Mouse (Mus musculus) olfactory bulb, adult 2 months (tissue): Measurements from ENCODE around the gene Galnt6. TPM values are rescaled to one million over a fixed set of nuclear protein-coding genes. Genes with fewer than 3 reads are reported as not detected.

Source experiments
- H3K27ac ChIP-seq: fragments of 200-500 bp; 2 replicates; pipeline ENCODE4 v1.5.1; 2012; ENCODE audit warnings: low read depth, low read length; ENCODE audit not compliant: insufficient read depth
- H3K4me1 ChIP-seq: fragments of 200-500 bp; 2 replicates; pipeline ENCODE4 v1.6.1; 2012; ENCODE audit warnings: low read length; ENCODE audit not compliant: control insufficient read depth, insufficient read depth
- H3K4me3 ChIP-seq: fragments of 200-500 bp; 2 replicates; pipeline ENCODE4 v1.5.1; 2012; ENCODE audit warnings: mild to moderate bottlenecking, low read depth, low read length, moderate library complexity; ENCODE audit not compliant: insufficient read depth
- CTCF ChIP-seq: fragments of 200-500 bp; IDR thresholded peaks from 2 replicates; pipeline ENCODE4 v1.5.1; 2012; ENCODE audit warnings: low read depth, mild to moderate bottlenecking, low read length, moderate library complexity; ENCODE audit not compliant: insufficient read depth
- POLR2A ChIP-seq: fragments of 200-500 bp; IDR thresholded peaks from 2 replicates; pipeline ENCODE4 v1.6.1; 2012; ENCODE audit warnings: mild to moderate bottlenecking, low read depth, low read length, moderate library complexity; ENCODE audit not compliant: insufficient read depth
- WGBS: fragments of 180-500 bp; shearing (Covaris S2); methylation state at CpG from one replicate; pipeline ENCODE4 v1.1.7; 2018; 5-methylcytosine and 5-hydroxymethylcytosine counted together
- polyA plus RNA-seq: library from polyadenylated mRNA; stranded (reverse); fragments of >200 nt; gene quantifications from 2 replicates; pipeline ENCODE4 v1.2.4, GENCODE M21; 2012; ENCODE audit warnings: low replicate concordance; ENCODE audit not compliant: missing spikeins, insufficient read depth, insufficient read length

The Galnt6 gene
- polyA plus RNA-seq, 1 experiment, result not detected

DNA sequence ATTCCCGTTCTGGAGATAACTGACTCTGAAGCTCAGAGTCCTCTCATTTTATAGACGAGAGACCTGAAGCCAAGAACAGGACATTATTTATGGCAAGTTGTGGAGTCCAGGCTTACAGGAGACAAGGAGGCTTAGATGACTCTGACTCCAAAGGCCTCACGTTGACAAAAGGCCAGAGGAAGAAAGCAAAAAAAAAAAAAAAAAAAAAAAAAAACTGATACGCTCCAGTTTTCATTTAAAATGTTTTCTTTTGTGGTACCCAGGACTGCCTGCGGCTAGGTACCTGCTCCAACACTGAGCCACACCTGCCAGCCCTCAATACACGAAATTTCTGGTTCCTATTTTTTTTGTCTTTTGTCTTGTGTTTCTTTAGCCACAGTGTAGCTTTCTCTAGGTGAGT, 61.8 kb downstream of the Galnt6 start:
- 83% methylated on average over 6 of the region's 6 CpGs for WGBS
- TF ChIP-seq CTCF, result no peak
- no peak for TF ChIP-seq POLR2A
- Histone ChIP-seq H3K4me3 (no peak overlapping the region), H3K4me1 (peaks cover 5% of the 10 kb centered on the region; the same call in 1 of the 2 replicates), H3K27ac (no peak overlapping the region)

DNA sequence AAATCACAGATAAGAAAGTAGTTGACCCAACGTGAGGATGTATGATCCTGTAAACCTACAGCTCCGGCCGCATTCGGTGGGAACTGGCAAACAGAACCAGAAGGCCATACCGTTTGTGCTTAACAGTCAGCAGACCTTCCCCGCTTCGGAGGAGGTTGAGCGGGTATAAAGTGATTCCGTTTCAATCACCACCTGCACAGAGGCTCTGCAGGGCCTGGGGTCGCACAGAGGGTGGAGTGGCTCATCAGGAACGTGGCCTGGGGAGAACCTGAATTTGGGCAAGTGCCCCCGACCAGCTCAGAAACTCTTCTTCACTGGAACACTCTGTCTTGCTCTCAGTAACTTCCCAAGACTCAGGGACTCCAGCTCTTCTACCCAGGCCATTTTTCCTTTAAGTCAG, 62.3 kb downstream of the Galnt6 start:
- Histone ChIP-seq H3K4me1 (peaks cover 5% of the 10 kb centered on the region; the same call in 1 of the 2 replicates), H3K27ac (no peak overlapping the region), H3K4me3 (no peak overlapping the region; the same call in 1 of the 2 replicates)
- TF ChIP-seq POLR2A (no peak), CTCF (no peak)
- 67% methylated on average over 12 of the region's 12 CpGs for WGBS

DNA sequence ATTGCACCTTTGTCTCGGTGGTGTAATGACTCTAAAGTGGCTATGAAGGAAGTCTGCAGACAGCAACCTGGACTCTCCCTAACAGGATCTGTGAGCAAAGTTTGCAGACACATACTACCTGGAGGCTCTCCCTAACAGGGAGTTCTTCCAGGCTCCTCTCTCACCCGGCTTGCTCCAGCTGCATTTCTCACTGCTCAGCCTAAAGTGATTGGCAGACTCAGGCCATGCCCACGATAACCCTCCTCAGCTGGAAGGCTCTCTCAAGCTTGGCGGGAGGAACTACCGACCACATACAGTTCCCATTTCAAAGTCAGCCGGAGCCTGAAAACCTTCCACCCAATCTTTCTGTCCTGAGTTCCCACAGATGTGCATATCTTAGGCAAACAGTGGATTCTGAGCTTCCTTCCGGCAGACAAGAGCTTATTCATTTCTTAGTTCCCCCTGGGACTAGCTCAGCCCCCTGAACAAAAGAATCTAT, 62.9 kb downstream of the Galnt6 start:
- 15% methylated on average over 7 of the region's 7 CpGs for WGBS
- Histone ChIP-seq H3K27ac (no peak overlapping the region), H3K4me3 (no peak overlapping the region), H3K4me1 (peaks cover 5% of the 10 kb centered on the region; the same call in 1 of the 2 replicates)
- TF ChIP-seq POLR2A (no peak), CTCF (no peak)

DNA sequence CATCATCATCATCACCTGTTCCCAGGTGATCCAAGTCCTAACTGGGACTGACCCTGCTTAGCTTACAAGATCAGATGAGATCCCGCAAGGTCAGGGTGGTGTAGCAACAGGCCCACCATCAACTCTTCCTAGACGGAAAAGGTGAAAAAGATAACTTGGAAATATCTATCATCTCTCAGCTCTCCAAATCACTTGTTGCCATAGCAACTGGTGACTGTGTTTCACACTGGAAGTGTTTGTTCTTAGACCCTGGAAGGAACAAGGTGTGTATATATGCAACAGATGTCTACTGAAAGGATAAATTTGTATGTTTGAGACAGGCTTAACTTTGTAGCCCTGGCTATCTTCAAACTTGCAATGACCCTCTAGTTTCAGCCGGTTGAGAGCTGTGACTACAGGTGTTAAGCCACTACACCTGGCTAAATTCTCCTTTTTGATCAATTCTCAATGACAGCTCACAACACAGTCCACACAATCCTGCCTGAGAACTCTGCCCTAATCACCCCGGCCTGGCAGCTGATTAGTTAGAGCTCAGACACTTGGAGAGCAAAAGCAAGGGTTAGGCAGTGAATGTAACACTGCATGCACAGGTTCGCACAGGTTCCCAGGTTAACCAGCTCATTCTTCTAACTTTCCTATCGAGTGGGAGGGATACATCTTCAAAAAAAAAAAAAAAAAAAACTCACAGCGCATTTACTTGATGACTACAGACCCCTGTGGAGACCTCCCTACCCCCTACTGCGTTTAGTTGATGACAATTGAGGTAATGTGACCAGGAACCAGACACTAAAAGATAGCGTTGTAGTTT, 63.6 kb downstream of the Galnt6 start:
- Histone ChIP-seq H3K4me1 (peaks cover 5% of the 10 kb centered on the region; the same call in 1 of the 2 replicates), H3K27ac (no peak overlapping the region), H3K4me3 (no peak overlapping the region)
- TF ChIP-seq POLR2A (no peak), CTCF (no peak)
- WGBS, result 51% methylated on average over 9 of the region's 9 CpGs

DNA sequence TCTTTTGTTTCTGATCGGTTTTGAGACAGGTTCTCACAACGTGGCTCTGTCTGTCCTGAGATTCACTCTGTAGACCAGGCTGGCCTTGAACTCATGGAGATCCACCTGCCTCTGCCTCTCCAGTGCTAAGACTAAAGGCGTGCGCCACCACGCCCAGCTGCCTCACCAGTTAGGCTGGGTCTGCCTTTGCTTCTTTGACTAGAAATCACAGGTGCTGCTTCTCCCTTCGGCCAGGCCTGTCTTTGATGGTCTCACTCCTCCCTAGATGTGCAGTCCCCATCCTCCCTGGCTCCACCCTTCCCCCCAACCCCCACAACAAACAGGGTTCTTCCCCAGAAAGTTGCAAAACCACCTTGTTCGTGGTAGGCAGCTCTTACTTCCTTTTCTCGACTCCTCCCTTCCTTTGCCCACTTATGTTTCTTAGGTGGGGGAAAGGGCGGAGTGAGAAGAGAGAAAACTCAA, 64.3 kb downstream of the Galnt6 start:
- H3K4me3 ChIP-seq, result no peak overlapping the region
- peaks cover 5% of the 10 kb centered on the region; the same call in 1 of the 2 replicates for H3K4me1 ChIP-seq
- no peak overlapping the region for H3K27ac ChIP-seq
- TF ChIP-seq CTCF (no peak), POLR2A (no peak)
- 84% methylated on average over 9 of the region's 9 CpGs for WGBS

DNA sequence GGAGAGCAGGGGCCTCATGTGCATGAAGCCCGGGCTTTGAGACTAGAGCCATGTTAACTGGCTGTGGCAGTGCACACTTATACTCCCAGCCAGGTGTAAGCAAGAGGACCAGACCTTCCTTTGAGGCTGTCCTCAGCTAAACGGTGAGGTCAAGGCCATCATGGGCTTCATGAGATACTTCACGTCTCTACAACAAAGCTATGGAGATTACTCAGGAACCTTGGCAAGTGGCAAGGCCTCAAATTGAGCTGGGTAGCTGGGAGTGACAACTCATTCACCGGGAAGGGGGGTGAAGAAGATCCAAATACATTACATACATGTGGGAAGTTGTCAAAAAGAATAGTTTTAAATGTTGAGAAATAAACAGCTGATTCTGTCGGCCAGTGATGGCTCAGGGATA, 68.4 kb downstream of the Galnt6 start:
- TF ChIP-seq CTCF (no peak), POLR2A (no peak)
- 89% methylated on average over 5 of the region's 5 CpGs for WGBS
- no peak overlapping the region for H3K27ac ChIP-seq
- no peaks in the 10 kb centered on the region for H3K4me1 ChIP-seq
- no peak overlapping the region for H3K4me3 ChIP-seq

DNA sequence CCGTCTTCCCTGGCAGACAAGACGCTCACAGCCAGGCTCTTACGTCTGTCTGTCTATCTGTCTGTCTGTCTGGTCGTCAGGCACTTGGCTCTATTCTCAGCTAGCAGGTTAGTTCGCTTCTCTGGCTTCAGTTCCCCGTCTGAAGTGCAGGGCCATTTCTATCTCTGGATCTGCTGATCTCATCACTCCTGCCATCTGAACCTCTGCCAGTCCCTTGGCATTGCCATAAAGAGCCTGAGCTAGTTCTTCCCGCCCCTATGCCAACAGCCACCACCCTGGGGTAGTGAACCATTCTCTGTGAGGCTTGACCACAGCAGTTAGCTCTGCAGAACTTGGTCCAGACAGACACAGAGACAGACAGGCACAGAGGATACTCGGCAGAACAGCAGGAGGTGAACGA, 68.9 kb downstream of the Galnt6 start:
- no peak overlapping the region for H3K27ac ChIP-seq
- no peaks in the 10 kb centered on the region for H3K4me1 ChIP-seq
- WGBS, result 72% methylated on average over 9 of the region's 9 CpGs
- H3K4me3 ChIP-seq, result no peak overlapping the region
- TF ChIP-seq POLR2A, result no peak

DNA sequence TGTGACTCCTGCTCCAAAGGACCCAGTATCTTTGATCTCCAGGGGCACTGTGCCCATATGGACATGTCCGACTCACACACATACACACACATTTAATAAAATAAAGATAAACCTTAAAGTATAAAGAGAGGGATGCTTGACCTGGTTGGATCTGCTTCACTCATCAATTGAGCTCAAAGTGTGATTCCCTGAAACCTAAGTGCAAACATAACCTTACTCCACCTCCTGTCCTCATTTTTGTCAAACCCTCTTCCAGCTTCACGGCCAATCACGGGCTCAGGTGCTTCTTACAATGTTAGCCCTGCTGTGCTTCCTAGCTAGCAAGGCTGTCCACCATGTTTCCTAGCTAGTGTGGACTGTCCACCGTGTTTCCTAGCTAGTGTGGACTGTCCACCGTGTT, 74.0 kb downstream of the Galnt6 start:
- no peaks in the 10 kb centered on the region for H3K4me1 ChIP-seq
- no peak overlapping the region for H3K4me3 ChIP-seq
- TF ChIP-seq POLR2A (no peak), CTCF (no peak)
- 87% methylated on average over 5 of the region's 5 CpGs for WGBS
- H3K27ac ChIP-seq, result no peak overlapping the region

DNA sequence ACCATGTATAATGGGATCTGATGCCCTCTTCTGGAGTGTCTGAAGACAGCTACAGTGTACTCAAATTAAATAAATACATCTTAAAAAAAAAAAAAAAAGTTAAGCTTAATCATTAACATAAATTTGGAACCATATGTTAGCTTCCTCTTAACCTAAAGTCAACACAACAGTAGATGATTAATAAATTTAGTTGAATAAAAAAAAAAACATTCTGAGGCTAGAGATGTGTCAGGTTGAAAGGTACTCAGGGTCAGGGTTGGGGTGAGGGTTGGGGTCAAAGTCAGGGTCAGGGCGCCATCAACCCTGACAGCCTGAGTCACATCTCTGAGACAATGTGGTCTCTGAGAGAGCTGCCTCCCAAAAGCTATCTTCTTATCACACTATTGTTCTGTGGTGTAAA, 74.9 kb downstream of the Galnt6 start:
- 81% methylated on average over 1 of the region's 1 CpGs for WGBS
- Histone ChIP-seq H3K4me3 (no peak overlapping the region), H3K4me1 (no peaks in the 10 kb centered on the region), H3K27ac (no peak overlapping the region)
- TF ChIP-seq CTCF (no peak), POLR2A (no peak)
